Mouse (Mus musculus) embryo, embryonic 9.5 days (tissue): Measurements from ENCODE around the gene Pdzrn4.

Experiments
- DNase-seq: peaks from one replicate; pipeline ENCODE4 v3.0.0-alpha.2; 2017; ENCODE audit errors: extremely low spot score

The Pdzrn4 gene

DNA sequence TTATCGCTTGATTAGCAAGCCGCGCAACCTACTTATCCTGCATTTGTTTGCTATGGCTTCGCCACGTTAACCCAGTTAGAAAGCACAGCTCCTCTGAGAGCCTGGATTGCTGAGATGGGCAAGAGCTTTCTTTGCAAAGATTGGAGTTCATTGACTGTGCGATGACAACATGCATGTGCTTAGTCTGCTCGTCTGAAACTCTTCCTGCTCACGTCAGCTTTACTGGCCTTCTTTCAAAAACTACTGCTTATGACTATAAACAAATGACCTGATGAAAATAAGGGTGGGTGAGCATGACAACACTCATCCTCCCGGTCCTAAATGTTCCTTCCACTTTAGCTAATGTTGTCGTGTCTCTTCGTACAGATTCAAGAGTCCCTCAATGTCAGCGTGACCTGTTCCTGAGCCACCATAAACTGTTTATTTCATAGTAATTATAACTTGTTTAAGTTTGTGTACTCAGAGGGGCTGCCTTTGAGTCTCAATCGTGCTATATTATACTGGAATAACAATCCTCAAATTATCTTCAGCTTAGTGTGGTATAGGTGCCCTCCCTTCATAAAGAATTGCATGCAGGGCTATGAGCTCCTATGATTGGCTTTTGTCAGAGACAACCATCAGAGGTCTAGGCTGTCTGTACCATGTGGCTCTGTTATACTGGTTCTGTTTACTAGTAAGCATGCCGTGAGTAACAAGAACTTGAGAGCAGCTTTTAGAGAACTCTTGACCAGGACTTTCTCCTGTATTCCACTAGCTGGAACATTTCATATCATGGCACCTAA is 187.9 kb downstream of the Pdzrn4 start:
- DNase-seq = no peak

DNA sequence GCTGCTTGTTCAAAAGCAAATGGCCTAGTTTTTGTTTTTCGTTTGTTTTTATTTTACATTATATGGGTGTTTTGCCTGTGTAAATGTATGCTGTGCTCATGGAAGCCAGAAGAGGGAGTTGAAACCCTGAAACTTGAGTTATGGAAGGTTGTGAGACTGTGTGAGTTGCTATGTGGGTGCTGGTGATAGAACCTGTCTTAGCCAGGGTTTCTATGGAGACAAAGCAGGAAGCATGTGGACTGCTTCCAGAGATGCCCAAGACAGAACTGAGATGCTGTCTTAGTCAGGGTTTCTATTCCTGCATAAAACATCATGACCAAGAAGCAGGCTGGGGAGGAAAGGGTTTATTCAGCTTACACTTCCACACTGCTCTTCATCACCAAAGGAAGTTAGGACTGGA is 190.8 kb downstream of the Pdzrn4 start:
- DNase-seq = no peak

DNA sequence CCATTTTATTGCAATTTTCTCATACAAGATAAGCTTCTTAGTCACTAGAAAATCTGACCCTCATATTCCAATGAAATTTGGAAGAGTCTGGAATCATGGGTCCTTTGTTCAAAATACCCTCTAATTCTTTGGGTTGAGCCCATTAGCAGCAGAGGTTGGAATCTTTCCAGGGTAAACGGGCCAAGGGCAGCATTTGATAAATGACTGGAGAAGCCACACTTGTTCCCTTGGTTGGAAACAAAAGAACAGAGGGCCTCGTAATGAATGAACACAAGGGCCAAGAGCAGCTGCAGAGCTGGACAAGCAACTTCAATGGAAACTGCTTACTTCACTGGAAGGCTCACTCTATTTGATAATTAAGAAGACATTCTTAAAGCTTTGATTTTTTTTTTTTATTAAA is 198.0 kb downstream of the Pdzrn4 start:
- no peak for DNase-seq

GRCm38 (mm10) chr15:92597011-92597780 is 200.5 kb downstream of the Pdzrn4 start:
- DNase-seq = peak; percentile 53

GRCm38 (mm10) chr15:92598380-92599295 is 202.0 kb downstream of the Pdzrn4 start:
- DNase-seq = peak; percentile 30

DNA sequence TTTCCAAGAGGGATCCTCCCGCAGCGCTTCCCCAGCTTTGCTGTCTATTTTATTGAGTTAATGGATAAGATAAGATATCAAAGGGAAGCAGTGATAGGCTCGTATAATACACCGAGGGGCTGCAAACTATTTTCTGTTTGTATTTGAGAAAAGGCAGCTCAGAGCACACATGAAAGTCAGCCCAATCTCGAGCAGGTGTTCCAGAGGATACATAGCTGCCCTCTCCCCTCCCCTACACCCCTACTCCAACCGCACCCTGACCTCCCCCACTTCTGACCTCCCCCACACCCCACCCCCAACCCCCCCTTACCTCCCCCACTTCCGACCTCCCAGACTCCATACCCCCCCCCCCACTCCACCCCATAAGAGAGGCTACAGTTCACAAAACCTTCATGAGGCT is 202.7 kb downstream of the Pdzrn4 start:
- no peak for DNase-seq

- no peak for DNase-seq
Measured at GRCm38 (mm10) chr15:92610866-92611265, 214.2 kb downstream of the Pdzrn4 start.

DNA sequence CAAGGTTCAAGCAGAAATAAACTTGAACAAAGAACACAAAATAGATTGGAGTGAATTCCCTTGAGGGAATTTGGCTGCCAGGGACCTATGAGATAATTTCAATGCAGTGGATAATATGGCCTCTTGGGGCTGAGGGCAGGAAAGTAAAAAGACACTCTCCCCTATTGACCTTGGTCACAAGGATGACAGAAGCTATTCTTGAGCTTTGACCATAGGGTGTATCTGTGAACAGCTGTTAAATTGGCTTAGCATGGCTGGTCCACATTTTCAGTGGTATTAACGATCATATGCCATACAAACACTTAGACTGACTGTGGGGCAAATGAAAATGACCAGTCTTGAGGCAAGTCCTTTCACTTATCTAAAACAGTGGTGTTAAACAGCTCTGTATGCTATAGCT is 215.7 kb downstream of the Pdzrn4 start:
- DNase-seq = no peak

GRCm38 (mm10) chr15:92613228-92613627 is 216.5 kb downstream of the Pdzrn4 start:
- DNase-seq = no peak

DNA sequence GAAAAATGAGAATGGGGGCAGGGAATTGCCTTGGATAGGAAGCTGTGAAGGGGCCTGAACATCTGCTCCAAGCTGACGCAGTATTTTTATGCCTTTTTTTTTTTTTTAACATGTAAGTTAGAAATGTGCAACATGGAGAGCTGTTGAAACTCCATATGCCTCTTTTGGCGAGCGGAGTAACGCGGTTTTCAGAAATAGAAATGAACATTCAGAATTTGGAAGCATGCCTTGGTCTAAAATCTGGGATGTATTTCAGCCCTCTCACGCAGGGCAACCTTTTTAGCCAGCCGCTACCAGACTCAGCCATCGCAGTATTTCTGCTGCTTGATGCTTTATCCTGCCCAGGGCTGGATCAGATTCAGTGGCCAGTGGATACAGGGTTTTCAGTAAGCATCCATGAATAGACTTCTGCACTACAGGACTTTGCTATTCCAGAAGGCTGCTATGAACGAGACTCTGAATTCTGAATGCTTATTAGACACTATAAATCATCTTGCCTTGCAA is 225.1 kb downstream of the Pdzrn4 start:
- no peak for DNase-seq

DNA sequence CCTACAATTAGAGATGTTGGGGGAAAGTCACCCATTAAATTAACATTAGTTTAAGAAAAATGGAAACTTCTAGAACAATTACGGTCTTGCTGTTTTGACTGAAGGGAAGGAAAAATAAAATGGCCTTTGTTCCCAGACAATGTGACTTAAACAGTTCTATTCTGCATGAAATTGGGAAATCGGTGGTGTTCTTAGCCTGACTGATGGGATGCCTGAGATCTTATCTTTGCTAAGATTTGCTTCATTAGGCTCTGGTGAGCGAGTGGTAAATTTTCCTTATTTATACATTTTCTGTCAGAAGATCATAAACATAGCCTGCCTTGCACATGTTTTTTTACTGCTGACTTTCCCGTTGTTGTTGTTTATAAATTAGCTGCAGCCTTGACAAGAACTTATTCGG is 225.6 kb downstream of the Pdzrn4 start:
- no peak for DNase-seq

- DNase-seq = no peak
Measured at GRCm38 (mm10) chr15:92629172-92629571, 232.5 kb downstream of the Pdzrn4 start.

DNA sequence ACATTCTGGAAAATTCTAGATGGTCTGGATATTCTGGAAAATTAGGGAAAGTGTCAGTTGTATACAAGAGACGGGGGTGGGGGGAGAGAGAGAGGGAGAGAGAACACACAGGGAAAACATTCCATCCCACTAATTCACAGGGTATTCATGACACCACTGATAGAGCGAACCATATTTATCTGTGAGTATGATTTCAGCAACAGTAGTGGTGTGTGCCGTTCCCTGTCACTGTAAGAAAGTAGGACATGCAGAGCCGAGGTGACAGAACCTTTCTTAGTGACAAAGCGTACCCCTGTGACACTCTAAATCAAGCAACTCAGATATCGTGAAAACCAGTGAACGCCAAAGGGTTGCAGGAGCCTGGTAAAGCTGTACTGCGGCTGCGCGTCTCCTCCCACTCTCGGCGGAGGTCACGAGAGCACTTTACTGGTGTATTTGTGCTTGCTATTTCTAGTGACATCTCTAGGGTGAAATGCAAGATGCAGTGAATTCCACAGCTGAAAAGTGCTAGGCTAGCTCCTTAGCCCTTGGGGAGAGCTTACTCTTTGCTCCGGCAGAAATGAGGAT is 237.4 kb downstream of the Pdzrn4 start:
- no peak for DNase-seq

DNA sequence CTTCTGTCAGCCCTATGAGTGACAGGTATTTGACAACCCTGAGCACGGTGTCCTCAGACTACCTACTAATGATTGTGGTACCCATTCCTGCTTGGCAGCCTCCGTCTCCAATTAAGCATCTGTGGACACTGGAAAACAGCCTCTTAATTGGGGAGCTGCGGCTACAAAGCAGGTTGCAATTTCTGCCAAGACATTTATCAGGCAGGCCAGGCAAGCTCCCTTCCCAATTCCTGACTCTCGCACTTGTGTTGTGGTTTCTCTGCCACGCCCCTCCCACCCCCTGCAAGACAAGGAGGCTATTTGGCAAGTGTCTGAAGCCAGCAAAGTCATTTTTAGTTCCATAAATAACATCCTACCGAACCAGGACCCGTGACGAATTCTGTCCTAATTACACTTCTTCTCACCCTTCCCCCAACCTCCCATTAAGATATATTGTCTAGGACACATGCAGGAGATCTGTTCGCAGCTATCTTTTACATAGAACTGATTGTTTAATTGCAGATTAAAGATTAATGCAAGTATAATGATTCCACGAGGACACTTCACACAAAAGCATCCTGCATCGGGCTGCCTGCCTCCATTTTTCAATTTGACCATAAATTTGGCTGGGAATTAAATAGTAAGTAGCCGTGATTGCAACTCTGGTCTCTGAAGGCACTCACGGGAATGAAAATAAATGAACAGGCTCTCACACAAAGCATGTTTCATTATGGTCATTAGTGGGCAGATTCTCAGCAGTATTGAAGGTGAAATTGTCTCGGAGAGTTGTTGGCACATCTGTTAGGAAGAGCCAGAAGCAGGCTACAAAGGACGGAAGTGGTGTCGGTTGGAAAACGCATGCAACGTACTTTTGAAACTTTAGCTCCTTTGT is 243.8 kb downstream of the Pdzrn4 start:
- no peak for DNase-seq

- no peak for DNase-seq
Measured at GRCm38 (mm10) chr15:92671279-92672051, 274.8 kb downstream of the Pdzrn4 start.

GRCm38 (mm10) chr15:92676096-92676495 is 279.4 kb downstream of the Pdzrn4 start:
- DNase-seq = no peak

DNA sequence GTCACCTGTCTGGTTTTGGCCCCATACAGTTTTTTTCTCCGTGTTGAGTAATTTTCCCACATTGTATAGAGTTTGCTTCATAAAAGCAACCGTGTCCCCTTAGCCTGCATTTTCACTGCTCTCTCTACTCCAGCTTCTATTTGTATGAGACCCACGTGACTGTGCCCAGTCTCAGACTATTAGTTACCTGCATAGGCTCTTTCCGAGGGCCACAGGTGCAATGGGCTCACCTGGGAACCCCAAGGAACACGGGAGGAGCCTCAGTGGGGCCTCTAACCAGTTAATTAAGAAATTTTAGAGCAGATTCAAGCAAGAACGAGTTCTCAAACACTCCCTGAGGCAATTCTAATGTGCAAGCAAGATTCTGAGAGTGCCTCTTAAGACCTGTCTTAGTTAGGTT is 281.7 kb downstream of the Pdzrn4 start:
- no peak for DNase-seq

DNA sequence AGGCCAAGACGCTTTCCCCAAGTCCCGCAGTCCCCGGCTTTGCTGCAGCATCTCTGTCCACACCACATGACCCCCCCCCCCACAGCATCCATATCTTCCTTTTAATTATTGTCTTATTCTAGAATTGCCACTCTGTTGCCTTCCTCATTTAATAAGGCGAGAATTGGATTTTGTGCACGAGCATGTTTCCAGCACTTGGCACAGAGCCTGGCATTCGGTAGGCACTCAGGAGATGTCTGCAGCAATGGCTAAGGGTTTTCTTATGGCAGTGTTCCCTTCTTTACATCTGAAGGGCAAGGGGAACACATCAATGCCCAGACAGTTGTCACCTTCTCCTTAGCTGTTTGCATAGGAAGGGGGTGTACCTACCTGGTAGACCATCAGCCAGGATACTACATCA is 282.9 kb downstream of the Pdzrn4 start:
- DNase-seq = no peak

DNA sequence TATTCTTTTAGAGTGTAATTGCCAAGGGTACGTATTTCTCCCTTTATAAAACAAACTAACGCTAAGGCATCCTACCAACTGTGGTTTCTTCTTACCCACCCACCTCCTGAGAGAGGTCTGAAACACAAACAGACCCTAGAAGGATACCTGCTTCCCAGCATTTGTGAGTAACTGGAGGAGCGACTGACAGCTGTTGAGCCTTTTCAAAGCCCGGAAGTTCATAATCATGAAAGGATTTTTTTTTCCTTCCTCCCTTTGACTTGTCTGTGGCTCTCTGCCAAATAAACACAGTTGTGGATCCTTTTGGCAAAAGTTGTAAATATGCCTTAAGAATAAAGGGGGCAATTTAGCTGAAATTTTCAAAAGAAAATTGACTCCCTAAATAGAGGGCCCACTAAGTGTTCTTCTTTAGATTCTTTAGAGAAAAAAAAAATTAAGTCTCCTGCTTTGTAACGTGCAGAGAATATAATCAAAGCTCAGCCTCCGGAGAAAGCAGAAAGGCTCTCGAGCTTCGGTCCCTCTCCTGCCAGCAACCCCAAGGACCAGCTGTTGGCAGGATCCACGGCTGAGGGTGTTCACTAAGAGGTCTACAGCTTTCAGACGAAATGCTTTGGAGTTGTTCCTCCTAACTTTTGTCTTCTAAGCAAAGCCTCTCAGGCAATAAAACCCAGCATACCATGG is 299.7 kb downstream of the Pdzrn4 start:
- no peak for DNase-seq
